Mouse (Mus musculus) layer of hippocampus, adult 18-20 months (tissue): ENCODE results near the gene Aoah. TPM values are rescaled to one million over a fixed set of nuclear protein-coding genes. Genes with fewer than 3 reads are reported as not detected.
A peak's percentile ranks its signal among the peaks of the same experiment; 100 is the strongest.

Experiments
- DNase-seq, 2 experiments: peaks; one replicate each; pipeline ENCODE4 v3.0.0; 2022; ENCODE audit warnings: low spot score in 2 of 2
- total RNA-seq, 2 experiments: library from RNA; stranded (reverse); gene quantifications; 2 replicates each; pipeline ENCODE4 v1.2.3; 2021

The Aoah gene
- total RNA-seq, 2 experiments from 2014 or later = 0.15 to 0.30 TPM

GRCm38 (mm10) chr13:20905195-20905594 lies 111.3 kb downstream of the Aoah start:
- no peak for DNase-seq

GRCm38 (mm10) chr13:20916698-20917511 lies 123.0 kb downstream of the Aoah start:
- no peak for DNase-seq

GRCm38 (mm10) chr13:20920401-20920800 lies 126.5 kb downstream of the Aoah start:
- DNase-seq = no peak

- DNase-seq = no peak
Measured at GRCm38 (mm10) chr13:20936016-20936415, 142.1 kb downstream of the Aoah start.

- peak in 1 of 2 experiments; percentile 75 for DNase-seq
Measured at GRCm38 (mm10) chr13:20937452-20937851, 143.5 kb downstream of the Aoah start.

- peak in 1 of 2 experiments; percentile 4 for DNase-seq
Measured at GRCm38 (mm10) chr13:20939099-20939498, 145.2 kb downstream of the Aoah start.

GRCm38 (mm10) chr13:20940389-20940788 lies 146.5 kb downstream of the Aoah start:
- DNase-seq = peak in 1 of 2 experiments; percentile 44

- DNase-seq = no peak
Measured at GRCm38 (mm10) chr13:20941707-20942106, 147.8 kb downstream of the Aoah start.

GRCm38 (mm10) chr13:20963086-20963485 lies 169.2 kb downstream of the Aoah start:
- no peak for DNase-seq

- no peak for DNase-seq
Measured at GRCm38 (mm10) chr13:20981234-20982230, 187.6 kb downstream of the Aoah start.

GRCm38 (mm10) chr13:20985510-20985909 lies 191.6 kb downstream of the Aoah start:
- no peak for DNase-seq

- DNase-seq = no peak
Measured at GRCm38 (mm10) chr13:20985961-20986360, 192.0 kb downstream of the Aoah start.

GRCm38 (mm10) chr13:21005238-21005637 lies 211.3 kb downstream of the Aoah start:
- DNase-seq = no peak

GRCm38 (mm10) chr13:21005642-21006320 lies 211.9 kb downstream of the Aoah start:
- peak in 1 of 2 experiments; percentile 41 for DNase-seq

- DNase-seq = no peak
Measured at GRCm38 (mm10) chr13:21006321-21006653, 212.4 kb downstream of the Aoah start.

GRCm38 (mm10) chr13:21013659-21014058 lies 219.7 kb downstream of the Aoah start:
- no peak for DNase-seq

GRCm38 (mm10) chr13:21024831-21025230 lies 230.9 kb downstream of the Aoah start:
- peak in 1 of 2 experiments; percentile 9 for DNase-seq

- peak; percentile 9 to 26 for DNase-seq
Measured at GRCm38 (mm10) chr13:21033176-21033575, 239.3 kb downstream of the Aoah start.

- DNase-seq = peak in 1 of 2 experiments; percentile 6
Measured at GRCm38 (mm10) chr13:21035011-21035410, 241.1 kb downstream of the Aoah start.

GRCm38 (mm10) chr13:21035981-21036380 lies 242.1 kb downstream of the Aoah start:
- no peak for DNase-seq

- no peak for DNase-seq
Measured at GRCm38 (mm10) chr13:21040589-21041199, 246.8 kb downstream of the Aoah start.
